Mouse (Mus musculus): ENCODE data around the gene Hnrnpf.

DNA sequence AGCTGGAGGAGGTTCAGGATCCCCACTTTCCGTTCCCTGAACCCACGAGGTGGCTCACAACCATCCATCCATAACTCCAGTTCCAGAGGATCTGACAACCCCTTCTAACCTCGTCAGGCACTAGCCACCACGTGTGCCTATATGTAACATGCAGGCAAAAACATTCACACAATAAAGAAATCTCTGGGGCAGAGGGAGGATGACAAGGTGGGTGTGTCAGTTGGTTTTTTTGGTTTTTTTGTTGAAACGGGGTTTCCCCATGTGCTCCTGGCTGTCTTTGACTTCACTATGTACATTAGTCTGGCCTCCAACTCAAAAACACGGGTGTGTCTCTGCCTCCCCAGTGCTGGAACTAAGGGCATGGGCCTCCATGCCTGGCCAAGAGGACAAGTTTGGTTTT is 9.9 kb upstream of the Hnrnpf start:
- TF ChIP-seq RCOR1 (conservative IDR thresholded peaks at IDR 0.05; ENCODE audit: low read depth, low read length) (no peak), EP300 (IDR thresholded peaks at IDR 0.05; ENCODE audit: low read length) (0 out of 2 replicates have a peak, but pooled peaks have one; percentile 0), CTCF (conservative IDR thresholded peaks at IDR 0.05 in 1 of 2, IDR thresholded peaks at IDR 0.05 in 1 of 2; ENCODE audit: low read depth in 2 of 2, low read length in 2 of 2) (no peak), POLR2A (IDR thresholded peaks at IDR 0.05; ENCODE audit: low read depth, low read length) (no peak), MAX (IDR thresholded peaks at IDR 0.05; ENCODE audit: low read length) (peak; percentile 55; the same call in 1 of the 2 replicates), PAX5 (IDR thresholded peaks at IDR 0.05; ENCODE audit: low read length) (no peak), MXI1 (IDR thresholded peaks at IDR 0.05; ENCODE audit: low read depth, low read length) (no peak), SIN3A (IDR thresholded peaks at IDR 0.05; ENCODE audit: low read length) (no peak), ELF1 (IDR thresholded peaks at IDR 0.05; ENCODE audit: low read depth, low read length) (no peak), GABPA (IDR thresholded peaks at IDR 0.05; ENCODE audit: insufficient replicate concordance, low read depth, low read length) (no peak)

Data from CH12.LX (cell line).